Mouse (Mus musculus): ENCODE results near the gene Ddx3x. TPM values are rescaled to one million over a fixed set of nuclear protein-coding genes. Genes with fewer than 3 reads are reported as not detected.

The Ddx3x gene
- polyA plus RNA-seq, 1 experiment from 2014 or later = 187 TPM

GRCm38 (mm10) chrX:13241426-13242319 is 39.1 kb upstream of the Ddx3x start:
- H3K9me3 ChIP-seq (ENCODE audit: control insufficient read depth, low read length) = no peaks in the 10 kb centered on the region
- H3K4me1 ChIP-seq (ENCODE audit: control insufficient read depth, insufficient read depth, low read length) = no peaks in the 10 kb centered on the region
- ATAC-seq (ENCODE audit: insufficient read depth, low FRiP score, low TSS enrichment) = peak; percentile 77
- 10% methylated on average over 21 of the region's 21 CpGs for WGBS
- H3K4me3 ChIP-seq (ENCODE audit: low read depth, low read length) = peak overlapping the region; percentile 31
- peak overlapping the region; percentile 78 for H3K9ac ChIP-seq (ENCODE audit: low read length)
- peak overlapping the region; percentile 96 for H3K27ac ChIP-seq (ENCODE audit: low read depth, low read length)
- peak overlapping the region; percentile 56 for H3K4me2 ChIP-seq (ENCODE audit: low read depth)
- H3K36me3 ChIP-seq (ENCODE audit: control insufficient read depth, insufficient read depth, low read length) = no peaks in the 10 kb centered on the region
- 0 out of 2 replicates have a peak, but pooled peaks cover 4% of the 10 kb centered on the region for H3K27me3 ChIP-seq (ENCODE audit: control insufficient read depth, insufficient read depth, low read length)
- peak; percentile 51 for DNase-seq (ENCODE audit: low spot score)

- Histone ChIP-seq H3K4me3 (ENCODE audit: low read depth, low read length) (peak overlapping the region; percentile 31), H3K4me2 (ENCODE audit: low read depth) (peak overlapping the region; percentile 56), H3K9ac (ENCODE audit: low read length) (peak overlapping the region; percentile 78), H3K27me3 (ENCODE audit: control insufficient read depth, insufficient read depth, low read length) (0 out of 2 replicates have a peak, but pooled peaks cover 4% of the 10 kb centered on the region), H3K4me1 (ENCODE audit: control insufficient read depth, insufficient read depth, low read length) (no peaks in the 10 kb centered on the region), H3K27ac (ENCODE audit: low read depth, low read length) (peak overlapping the region; percentile 96), H3K9me3 (ENCODE audit: control insufficient read depth, low read length) (no peaks in the 10 kb centered on the region), H3K36me3 (ENCODE audit: control insufficient read depth, insufficient read depth, low read length) (no peaks in the 10 kb centered on the region)
- ATAC-seq (ENCODE audit: insufficient read depth, low FRiP score, low TSS enrichment) (peak; percentile 89), DNase-seq (ENCODE audit: low spot score) (peak; percentile 90)
- WGBS = 15% methylated on average over 24 of the region's 24 CpGs
Measured at GRCm38 (mm10) chrX:13242320-13243096, 38.3 kb upstream of the Ddx3x start.

- Histone ChIP-seq H3K36me3 (ENCODE audit: control insufficient read depth, insufficient read depth, low read length) (no peaks in the 10 kb centered on the region), H3K4me2 (ENCODE audit: low read depth) (peak overlapping the region; percentile 46), H3K4me1 (ENCODE audit: control insufficient read depth, insufficient read depth, low read length) (no peaks in the 10 kb centered on the region), H3K27me3 (ENCODE audit: control insufficient read depth, insufficient read depth, low read length) (0 out of 2 replicates have a peak, but pooled peaks cover 4% of the 10 kb centered on the region), H3K9ac (ENCODE audit: low read length) (peak overlapping the region; percentile 65), H3K9me3 (ENCODE audit: control insufficient read depth, low read length) (no peaks in the 10 kb centered on the region), H3K27ac (ENCODE audit: low read depth, low read length) (peak overlapping the region; percentile 96), H3K4me3 (ENCODE audit: low read depth, low read length) (peak overlapping the region; percentile 22)
- DNase-seq (ENCODE audit: low spot score) = no peak
- ATAC-seq (ENCODE audit: insufficient read depth, low FRiP score, low TSS enrichment) = peak; percentile 50
- 26% methylated on average over 15 of the region's 15 CpGs for WGBS
Measured at GRCm38 (mm10) chrX:13243133-13244123, 37.3 kb upstream of the Ddx3x start.

GRCm38 (mm10) chrX:13244588-13244987 is 36.2 kb upstream of the Ddx3x start:
- Histone ChIP-seq H3K36me3 (ENCODE audit: control insufficient read depth, insufficient read depth, low read length) (no peaks in the 10 kb centered on the region), H3K4me3 (ENCODE audit: low read depth, low read length) (no peak overlapping the region), H3K27me3 (ENCODE audit: control insufficient read depth, insufficient read depth, low read length) (no peaks in the 10 kb centered on the region), H3K4me2 (ENCODE audit: low read depth) (no peak overlapping the region), H3K9ac (ENCODE audit: low read length) (no peak overlapping the region), H3K9me3 (ENCODE audit: control insufficient read depth, low read length) (no peaks in the 10 kb centered on the region), H3K27ac (ENCODE audit: low read depth, low read length) (no peak overlapping the region), H3K4me1 (ENCODE audit: control insufficient read depth, insufficient read depth, low read length) (no peaks in the 10 kb centered on the region)
- no peak for DNase-seq (ENCODE audit: low spot score)
- no peak for ATAC-seq (ENCODE audit: insufficient read depth, low FRiP score, low TSS enrichment)

- H3K27me3 ChIP-seq (ENCODE audit: control insufficient read depth, insufficient read depth, low read length) = no peaks in the 10 kb centered on the region
Measured at GRCm38 (mm10) chrX:13245027-13245426, 35.7 kb upstream of the Ddx3x start.

GRCm38 (mm10) chrX:13251683-13252082 is 29.1 kb upstream of the Ddx3x start:
- Histone ChIP-seq H3K27ac (ENCODE audit: low read depth, low read length) (no peak overlapping the region), H3K4me1 (ENCODE audit: control insufficient read depth, insufficient read depth, low read length) (no peaks in the 10 kb centered on the region), H3K36me3 (ENCODE audit: control insufficient read depth, insufficient read depth, low read length) (no peaks in the 10 kb centered on the region), H3K9me3 (ENCODE audit: control insufficient read depth, low read length) (no peaks in the 10 kb centered on the region), H3K27me3 (ENCODE audit: control insufficient read depth, insufficient read depth, low read length) (no peaks in the 10 kb centered on the region), H3K9ac (ENCODE audit: low read length) (no peak overlapping the region), H3K4me2 (ENCODE audit: low read depth) (no peak overlapping the region), H3K4me3 (ENCODE audit: low read depth, low read length) (no peak overlapping the region)
- ATAC-seq (ENCODE audit: insufficient read depth, low FRiP score, low TSS enrichment) (no peak), DNase-seq (ENCODE audit: low spot score) (no peak)
- WGBS = 76% methylated on average over 4 of the region's 4 CpGs

More at GRCm38 (mm10) chrX:13245027-13245426, 35.7 kb upstream of the Ddx3x start:
- no peaks in the 10 kb centered on the region for H3K9me3 ChIP-seq (ENCODE audit: control insufficient read depth, low read length)
- ATAC-seq (ENCODE audit: insufficient read depth, low FRiP score, low TSS enrichment) (no peak), DNase-seq (ENCODE audit: low spot score) (no peak)
- no peak overlapping the region for H3K27ac ChIP-seq (ENCODE audit: low read depth, low read length)
- no peaks in the 10 kb centered on the region for H3K36me3 ChIP-seq (ENCODE audit: control insufficient read depth, insufficient read depth, low read length)
- 82% methylated on average over 3 of the region's 3 CpGs for WGBS
- H3K9ac ChIP-seq (ENCODE audit: low read length) = no peak overlapping the region
- H3K4me3 ChIP-seq (ENCODE audit: low read depth, low read length) = no peak overlapping the region
- H3K4me1 ChIP-seq (ENCODE audit: control insufficient read depth, insufficient read depth, low read length) = no peaks in the 10 kb centered on the region
- H3K4me2 ChIP-seq (ENCODE audit: low read depth) = no peak overlapping the region

GRCm38 (mm10) chrX:13254273-13254672 is 26.5 kb upstream of the Ddx3x start:
- Histone ChIP-seq H3K27ac (ENCODE audit: low read depth, low read length) (no peak overlapping the region), H3K9me3 (ENCODE audit: control insufficient read depth, low read length) (no peaks in the 10 kb centered on the region), H3K27me3 (ENCODE audit: control insufficient read depth, insufficient read depth, low read length) (no peaks in the 10 kb centered on the region), H3K4me3 (ENCODE audit: low read depth, low read length) (no peak overlapping the region), H3K4me1 (ENCODE audit: control insufficient read depth, insufficient read depth, low read length) (no peaks in the 10 kb centered on the region), H3K9ac (ENCODE audit: low read length) (no peak overlapping the region), H3K4me2 (ENCODE audit: low read depth) (no peak overlapping the region), H3K36me3 (ENCODE audit: control insufficient read depth, insufficient read depth, low read length) (no peaks in the 10 kb centered on the region)
- ATAC-seq (ENCODE audit: insufficient read depth, low FRiP score, low TSS enrichment) (no peak), DNase-seq (ENCODE audit: low spot score) (no peak)
- WGBS = 89% methylated on average over 3 of the region's 3 CpGs

- Histone ChIP-seq H3K4me1 (ENCODE audit: control insufficient read depth, insufficient read depth, low read length) (no peaks in the 10 kb centered on the region), H3K4me2 (ENCODE audit: low read depth) (no peak overlapping the region), H3K9me3 (ENCODE audit: control insufficient read depth, low read length) (no peaks in the 10 kb centered on the region), H3K36me3 (ENCODE audit: control insufficient read depth, insufficient read depth, low read length) (no peaks in the 10 kb centered on the region), H3K27ac (ENCODE audit: low read depth, low read length) (no peak overlapping the region), H3K4me3 (ENCODE audit: low read depth, low read length) (no peak overlapping the region), H3K27me3 (ENCODE audit: control insufficient read depth, insufficient read depth, low read length) (no peaks in the 10 kb centered on the region), H3K9ac (ENCODE audit: low read length) (no peak overlapping the region)
- ATAC-seq (ENCODE audit: insufficient read depth, low FRiP score, low TSS enrichment) (no peak), DNase-seq (ENCODE audit: low spot score) (no peak)
- 85% methylated on average over 3 of the region's 3 CpGs for WGBS
Measured at GRCm38 (mm10) chrX:13263356-13263755, 17.4 kb upstream of the Ddx3x start.
